Mouse (Mus musculus) heart, adult 2 months (tissue): ENCODE results near the gene Chd9. TPM values are rescaled to one million over a fixed set of nuclear protein-coding genes. Genes with fewer than 3 reads are reported as not detected.
"Not testable (repeated sequence)": the region's sequence is repeated elsewhere in the genome, so short reads cannot be mapped to it uniquely, and the experiment has no call there.

ENCODE experiments used
- DNase-seq, 2 experiments: peaks; one replicate each; pipeline ENCODE4 v3.0.0; 2021
- H3K27ac ChIP-seq: fragments of 200-600 bp; 2 replicates; pipeline ENCODE4 v1.8.1; 2022
- H3K27me3 ChIP-seq: fragments of 200-500 bp; 2 replicates; pipeline ENCODE4 v1.6.1; 2012; ENCODE audit warnings: mild to moderate bottlenecking, low read length, inconsistent platforms, mixed read lengths; ENCODE audit not compliant: control insufficient read depth, insufficient read depth
- H3K36me3 ChIP-seq: fragments of 200-500 bp; 2 replicates; pipeline ENCODE4 v1.6.1; 2012; ENCODE audit warnings: low read length, inconsistent platforms; ENCODE audit not compliant: control insufficient read depth, insufficient read depth
- H3K4me1 ChIP-seq: fragments of 200-500 bp; 2 replicates; pipeline ENCODE4 v1.6.1; 2011; ENCODE audit warnings: low read length; ENCODE audit not compliant: control insufficient read depth, insufficient read depth
- H3K4me3 ChIP-seq: fragments of 200-600 bp; 2 replicates; pipeline ENCODE4 v1.8.1; 2022
- H3K79me2 ChIP-seq: fragments of 200-500 bp; replicated peaks from 2 replicates; pipeline ENCODE4 v1.6.1; 2012; ENCODE audit warnings: mild to moderate bottlenecking, inconsistent platforms, low read length, moderate library complexity, mixed read lengths; ENCODE audit not compliant: control insufficient read depth, insufficient read depth
- H3K9ac ChIP-seq: fragments of 200-500 bp; 2 replicates; pipeline ENCODE4 v1.6.1; 2012; ENCODE audit warnings: low read depth, mild to moderate bottlenecking, control low read depth, inconsistent platforms, low read length, mixed read lengths
- CTCF ChIP-seq: fragments of 200-600 bp; IDR thresholded peaks from 2 replicates; pipeline ENCODE4 v1.8.1; 2022; ENCODE audit warnings: antibody characterized with exemption, mild to moderate bottlenecking, moderate library complexity
- EP300 ChIP-seq: fragments of 200-500 bp; IDR thresholded peaks from 2 replicates; pipeline ENCODE4 v1.6.1; 2011; ENCODE audit warnings: low read depth, low read length, control low read depth; ENCODE audit not compliant: insufficient read depth
- POLR2A ChIP-seq: fragments of 200-500 bp; IDR thresholded peaks from 2 replicates; pipeline ENCODE4 v1.6.1; 2011; ENCODE audit warnings: mild to moderate bottlenecking, low read depth, low read length, control low read depth; ENCODE audit not compliant: insufficient read depth
- WGBS: fragments of 180-500 bp; shearing (Covaris S2); methylation state at CpG from one replicate; pipeline ENCODE4 v1.1.7; 2018; 5-methylcytosine and 5-hydroxymethylcytosine counted together
- intact Hi-C: fragments of 180-260 bp; cut with DNase I; formaldehyde crosslinking; loops from one replicate; pipeline ENCODE4 v1.15.1; 2025
- polyA plus RNA-seq: library from polyadenylated mRNA; depleted of rRNA; stranded (reverse); fragments of >200 nt; gene quantifications from 2 replicates; pipeline ENCODE4 v1.2.3, GENCODE M21; 2012
- total RNA-seq, 2 experiments: library from RNA; stranded (reverse); gene quantifications; 2 replicates each; pipeline ENCODE4 v1.2.3; 2021

Gene Chd9
- total and polyA plus RNA-seq, 3 experiments: 43.5 to 54.6 (median 49.7) TPM

DNA sequence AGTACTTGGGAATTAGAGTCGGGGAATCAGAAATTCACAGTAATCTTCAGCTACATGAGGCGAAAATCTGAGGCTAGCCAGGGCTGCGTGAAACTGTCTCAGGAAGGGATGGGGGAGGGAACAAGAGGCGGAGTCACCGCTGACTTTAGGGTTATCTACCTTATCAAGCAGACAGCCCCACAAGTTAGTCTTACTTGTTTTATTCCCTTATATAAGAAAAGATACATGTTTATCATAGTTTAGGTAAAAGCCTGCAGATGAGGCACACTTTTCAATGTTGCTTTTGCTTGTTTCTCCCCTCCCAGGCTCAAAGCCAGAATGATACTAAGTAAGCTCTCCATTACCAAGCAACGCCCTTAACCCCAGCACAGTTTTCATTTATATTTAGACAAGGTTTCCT lies 50.4 kb downstream of the Chd9 start:
- Histone ChIP-seq H3K9ac (no peak overlapping the region), H3K27ac (no peak overlapping the region), H3K79me2 (peaks cover 7% of the 10 kb centered on the region), H3K4me3 (no peak overlapping the region), H3K4me1 (peaks cover 14% of the 10 kb centered on the region), H3K27me3 (no peaks in the 10 kb centered on the region), H3K36me3 (no peaks in the 10 kb centered on the region)
- no peak for TF ChIP-seq CTCF
- TF ChIP-seq EP300: no peak
- no peak for TF ChIP-seq POLR2A
- intact Hi-C loops: no loop called here
- 66% methylated on average over 6 of the region's 6 CpGs for WGBS
- DNase-seq: no peak

- no peak overlapping the region for H3K9ac ChIP-seq
- no peak for TF ChIP-seq CTCF
- no peak for TF ChIP-seq EP300
- TF ChIP-seq POLR2A: no peak
- no peak for DNase-seq
- intact Hi-C loops: no loop called here
- peaks cover 7% of the 10 kb centered on the region for H3K79me2 ChIP-seq
- H3K4me3 ChIP-seq: no peak overlapping the region
- WGBS: 70% methylated on average over 4 of the region's 4 CpGs
- no peaks in the 10 kb centered on the region for H3K36me3 ChIP-seq
- H3K27me3 ChIP-seq: no peaks in the 10 kb centered on the region
- H3K27ac ChIP-seq: no peak overlapping the region
- H3K4me1 ChIP-seq: peaks cover 14% of the 10 kb centered on the region
Observed at GRCm38 (mm10) chr8:90880041-90880440, 51.9 kb downstream of the Chd9 start.

- Histone ChIP-seq H3K4me1 (peaks cover 13% of the 10 kb centered on the region), H3K27ac (no peak overlapping the region), H3K36me3 (no peaks in the 10 kb centered on the region), H3K27me3 (no peaks in the 10 kb centered on the region), H3K9ac (no peak overlapping the region), H3K79me2 (peaks cover 7% of the 10 kb centered on the region), H3K4me3 (no peak overlapping the region)
- WGBS: 89% methylated on average over 5 of the region's 5 CpGs
- TF ChIP-seq EP300 (no peak), CTCF (no peak), POLR2A (no peak)
- intact Hi-C loops: no loop called here
- DNase-seq: no peak
Observed at GRCm38 (mm10) chr8:90881181-90881580, 53.0 kb downstream of the Chd9 start.

DNA sequence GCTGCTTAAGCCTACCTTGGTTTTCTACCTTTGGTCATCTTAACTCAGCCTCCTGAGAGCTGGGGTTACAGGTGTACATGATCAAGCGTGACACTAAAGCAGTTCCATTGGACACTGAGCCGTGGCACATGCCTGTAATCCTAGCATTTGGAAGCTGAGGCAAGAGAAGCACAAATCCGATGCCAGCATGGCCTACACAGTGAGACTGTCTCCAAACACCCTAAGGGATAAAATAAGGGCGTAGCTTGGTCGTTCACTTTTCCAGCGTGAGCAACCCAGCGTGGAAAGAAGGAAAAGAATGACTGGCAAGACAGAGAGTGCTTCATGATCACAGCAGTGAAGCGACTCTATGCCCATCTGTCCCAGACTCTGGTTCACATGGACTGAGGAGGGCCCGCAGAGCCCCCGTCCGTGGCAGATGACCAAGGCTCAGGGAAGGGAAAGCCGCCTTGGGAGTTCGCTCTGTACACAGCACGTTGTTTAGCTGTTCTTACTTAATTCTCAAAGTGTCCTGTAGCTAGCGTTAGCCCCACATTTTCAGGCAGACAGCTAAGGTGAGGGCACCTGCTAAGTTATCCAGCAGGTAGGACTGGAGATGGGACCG lies 54.0 kb downstream of the Chd9 start:
- WGBS: 92% methylated on average over 16 of the region's 16 CpGs
- Histone ChIP-seq H3K27me3 (no peaks in the 10 kb centered on the region), H3K79me2 (peaks cover 7% of the 10 kb centered on the region), H3K36me3 (no peaks in the 10 kb centered on the region), H3K4me3 (no peak overlapping the region), H3K27ac (no peak overlapping the region), H3K4me1 (peaks cover 11% of the 10 kb centered on the region), H3K9ac (no peak overlapping the region)
- intact Hi-C loops: no loop called here
- DNase-seq: no peak
- TF ChIP-seq POLR2A: no peak
- no peak for TF ChIP-seq EP300
- no peak for TF ChIP-seq CTCF

GRCm38 (mm10) chr8:90885671-90886368 lies 57.7 kb downstream of the Chd9 start:
- intact Hi-C loops: no loop called here
- peaks cover 3% of the 10 kb centered on the region; the same call in 1 of the 2 replicates for H3K4me1 ChIP-seq
- H3K36me3 ChIP-seq: no peaks in the 10 kb centered on the region
- TF ChIP-seq EP300 (no peak), POLR2A (no peak), CTCF (no peak)
- H3K4me3 ChIP-seq: no peak overlapping the region
- H3K27ac ChIP-seq: no peak overlapping the region
- 81% methylated on average over 2 of the region's 2 CpGs for WGBS
- DNase-seq: no peak
- H3K9ac ChIP-seq: no peak overlapping the region
- H3K27me3 ChIP-seq: no peaks in the 10 kb centered on the region
- peaks cover 4% of the 10 kb centered on the region; the same call in 1 of the 2 replicates for H3K79me2 ChIP-seq

DNA sequence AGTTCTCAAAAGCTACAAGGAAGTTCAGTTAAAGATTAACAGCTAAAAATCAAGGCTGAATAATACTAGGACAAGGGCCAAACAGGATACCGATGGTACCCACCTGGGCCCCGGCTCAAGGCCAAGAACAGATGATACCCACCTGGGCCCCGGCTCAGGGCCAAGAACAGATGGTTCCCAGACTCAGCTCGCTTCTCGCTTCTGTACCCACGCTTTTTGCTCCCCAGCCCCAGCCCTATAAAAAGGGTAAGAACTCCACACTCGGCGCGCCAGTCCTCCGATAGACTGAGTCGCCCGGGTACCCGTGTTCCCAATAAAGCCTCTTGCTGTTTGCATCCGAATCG lies 58.2 kb downstream of the Chd9 start:
- DNase-seq, H3K27me3 ChIP-seq, intact Hi-C loops, H3K9ac ChIP-seq, H3K36me3 ChIP-seq, H3K4me3 ChIP-seq, H3K4me1 ChIP-seq, H3K79me2 ChIP-seq, H3K27ac ChIP-seq: not testable (repeated sequence)
- WGBS: no CpG with 5 or more reads among the region's 15 CpGs

- H3K4me1 ChIP-seq, H3K27me3 ChIP-seq, intact Hi-C loops, H3K79me2 ChIP-seq, H3K9ac ChIP-seq, H3K36me3 ChIP-seq, DNase-seq: not testable (repeated sequence)
- peak overlapping the region; percentile 66; the same call in 1 of the 2 replicates for H3K27ac ChIP-seq
- 0% methylated on average over 1 of the region's 20 CpGs for WGBS
- H3K4me3 ChIP-seq: peak overlapping the region; percentile 35; the same call in 1 of the 2 replicates
Observed at GRCm38 (mm10) chr8:90887328-90887727, 59.2 kb downstream of the Chd9 start.
